Mouse (Mus musculus) midbrain, postnatal 0 days (tissue): ENCODE data around the gene Gm7247. TPM values are rescaled to one million over a fixed set of nuclear protein-coding genes. Genes with fewer than 3 reads are reported as not detected.
"Not testable (repeated sequence)": the region's sequence is repeated elsewhere in the genome, so short reads cannot be mapped to it uniquely, and the experiment has no call there.

Experiments used
- ATAC-seq: fragments of 200-750 bp; cut with Nextera tagmentation; 2 replicates; pipeline ENCODE4 v1.8.0; 2017; ENCODE audit warnings: moderate number of reproducible peaks, mild to moderate bottlenecking, moderate TSS enrichment, moderate library complexity; ENCODE audit not compliant: low FRiP score
- DNase-seq: peaks from one replicate; pipeline ENCODE4 v3.0.0-alpha.2; 2015; ENCODE audit warnings: low spot score
- H3K27ac ChIP-seq: fragments of 300-500 bp; sonication (generic); 2 replicates; pipeline ENCODE4 v1.5.1; 2014; ENCODE audit warnings: low read depth, mild to moderate bottlenecking, low read length, mixed read lengths
- H3K27me3 ChIP-seq: fragments of 300-500 bp; sonication (generic); 2 replicates; pipeline ENCODE4 v1.6.1; 2014; ENCODE audit warnings: low read length, control low read depth, mixed read lengths; ENCODE audit not compliant: insufficient read depth
- H3K36me3 ChIP-seq: fragments of 300-500 bp; sonication (generic); 2 replicates; pipeline ENCODE4 v1.6.1; 2014; ENCODE audit warnings: low read length, control low read depth, mixed read lengths; ENCODE audit not compliant: insufficient read depth
- H3K4me1 ChIP-seq: fragments of 300-500 bp; sonication (generic); 2 replicates; pipeline ENCODE4 v1.6.1; 2014; ENCODE audit warnings: mild to moderate bottlenecking, control low read depth, antibody characterized with exemption, low read length, mixed read lengths; ENCODE audit not compliant: insufficient read depth
- H3K4me2 ChIP-seq: fragments of 300-500 bp; sonication (generic); 2 replicates; pipeline ENCODE4 v1.6.1; 2014; ENCODE audit warnings: low read depth, mild to moderate bottlenecking, low read length, mixed read lengths; ENCODE audit not compliant: poor library complexity, severe bottlenecking
- H3K4me3 ChIP-seq: fragments of 300-500 bp; sonication (generic); 2 replicates; pipeline ENCODE4 v1.5.1; 2014; ENCODE audit warnings: low read depth, mild to moderate bottlenecking, low read length, moderate library complexity
- H3K9ac ChIP-seq: fragments of 300-500 bp; sonication (generic); replicated peaks from 2 replicates; pipeline ENCODE4 v1.6.1; 2014; ENCODE audit warnings: mild to moderate bottlenecking, low read length, moderate library complexity, mixed read lengths; ENCODE audit not compliant: poor library complexity, severe bottlenecking
- H3K9me3 ChIP-seq: fragments of 300-500 bp; sonication (generic); 2 replicates; pipeline ENCODE4 v1.6.1; 2016; ENCODE audit warnings: low read length, control low read depth
- CTCF ChIP-seq: IDR thresholded peaks from 2 replicates; pipeline ENCODE4 v1.5.1; 2016; ENCODE audit warnings: antibody characterized with exemption, mild to moderate bottlenecking
- WGBS: fragments of 180-500 bp; shearing (Covaris S2); extraction: QIAGEN DNeasy Blood & Tissue Kit; methylation state at CpG from one replicate; pipeline ENCODE4 v1.1.7; 2014; 5-methylcytosine and 5-hydroxymethylcytosine counted together
- polyA plus RNA-seq: library from polyadenylated mRNA; unstranded; fragments of >200 nt; fragmentation: Nextera tagmentation; extraction: Ambion mirVana; gene quantifications from 2 replicates; pipeline ENCODE4 v1.2.1, GENCODE M21; 2015
- total RNA-seq: library from RNA; depleted of rRNA; stranded (reverse); fragments of >200 nt; gene quantifications from 2 replicates; pipeline ENCODE4 v1.2.3, GENCODE M21; 2014

Gene Gm7247
- total and polyA plus RNA-seq, 2 experiments from 2014 or later, result not detected

- H3K36me3 ChIP-seq, result no peaks in the 10 kb centered on the region
- no peaks in the 10 kb centered on the region for H3K27me3 ChIP-seq
- no peak overlapping the region for H3K4me2 ChIP-seq
- DNase-seq (no peak), ATAC-seq (no peak)
- no peak overlapping the region for H3K27ac ChIP-seq
- H3K4me3 ChIP-seq, result no peak overlapping the region
- no peaks in the 10 kb centered on the region for H3K4me1 ChIP-seq
- H3K9ac ChIP-seq, result no peak overlapping the region
- TF ChIP-seq CTCF, result no peak
- no peaks in the 10 kb centered on the region for H3K9me3 ChIP-seq
- 85% methylated on average over 5 of the region's 5 CpGs for WGBS
Measured at GRCm38 (mm10) chr14:51482051-51482715, 120.6 kb downstream of the Gm7247 start.

- not testable (repeated sequence) for ATAC-seq, H3K36me3 ChIP-seq, H3K9ac ChIP-seq, DNase-seq, H3K4me1 ChIP-seq, H3K9me3 ChIP-seq, H3K27ac ChIP-seq, H3K27me3 ChIP-seq, H3K4me2 ChIP-seq, H3K4me3 ChIP-seq
- WGBS, result 85% methylated on average over 10 of the region's 10 CpGs
Measured at GRCm38 (mm10) chr14:51482971-51483381, 121.4 kb downstream of the Gm7247 start.

- Histone ChIP-seq H3K4me1 (no peaks in the 10 kb centered on the region), H3K27ac (no peak overlapping the region), H3K36me3 (no peaks in the 10 kb centered on the region), H3K4me2 (no peak overlapping the region), H3K4me3 (no peak overlapping the region), H3K9ac (no peak overlapping the region), H3K27me3 (no peaks in the 10 kb centered on the region), H3K9me3 (no peaks in the 10 kb centered on the region)
- TF ChIP-seq CTCF, result no peak
- WGBS, result 97% methylated on average over 1 of the region's 1 CpGs
- DNase-seq, result no peak
- no peak for ATAC-seq
Measured at GRCm38 (mm10) chr14:51483671-51484070, 122.1 kb downstream of the Gm7247 start.

- Histone ChIP-seq H3K4me3 (no peak overlapping the region), H3K9me3 (no peaks in the 10 kb centered on the region), H3K4me2 (no peak overlapping the region), H3K9ac (no peak overlapping the region), H3K4me1 (no peaks in the 10 kb centered on the region), H3K27ac (no peak overlapping the region), H3K36me3 (no peaks in the 10 kb centered on the region), H3K27me3 (no peaks in the 10 kb centered on the region)
- DNase-seq (no peak), ATAC-seq (no peak)
- 85% methylated on average over 1 of the region's 1 CpGs for WGBS
- TF ChIP-seq CTCF, result no peak
Measured at GRCm38 (mm10) chr14:51486111-51486510, 124.6 kb downstream of the Gm7247 start.

GRCm38 (mm10) chr14:51495781-51496180, 134.2 kb downstream of the Gm7247 start:
- no peak for TF ChIP-seq CTCF
- no peak for DNase-seq
- no peaks in the 10 kb centered on the region for H3K27me3 ChIP-seq
- no peaks in the 10 kb centered on the region for H3K4me1 ChIP-seq
- no peak overlapping the region for H3K4me2 ChIP-seq
- H3K9me3 ChIP-seq, result no peaks in the 10 kb centered on the region
- no peak overlapping the region for H3K27ac ChIP-seq
- WGBS, result 97% methylated on average over 2 of the region's 2 CpGs
- H3K4me3 ChIP-seq, result no peak overlapping the region
- no peaks in the 10 kb centered on the region for H3K36me3 ChIP-seq
- no peak for ATAC-seq
- H3K9ac ChIP-seq, result no peak overlapping the region

GRCm38 (mm10) chr14:51496955-51497354, 135.4 kb downstream of the Gm7247 start:
- DNase-seq, result no peak

More at GRCm38 (mm10) chr14:51496955-51497354, 135.4 kb downstream of the Gm7247 start:
- no peaks in the 10 kb centered on the region for H3K9me3 ChIP-seq
- no peak overlapping the region for H3K4me2 ChIP-seq
- no peak overlapping the region for H3K9ac ChIP-seq
- H3K4me3 ChIP-seq, result no peak overlapping the region
- ATAC-seq, result no peak
- no peak for TF ChIP-seq CTCF
- no peaks in the 10 kb centered on the region for H3K4me1 ChIP-seq
- no peaks in the 10 kb centered on the region for H3K27me3 ChIP-seq
- no peaks in the 10 kb centered on the region for H3K36me3 ChIP-seq
- 92% methylated on average over 1 of the region's 1 CpGs for WGBS
- no peak overlapping the region for H3K27ac ChIP-seq
